Mouse (Mus musculus) C2C12 (cell line): Measurements from ENCODE around the gene Ggt7. TPM values are rescaled to one million over a fixed set of nuclear protein-coding genes. Genes with fewer than 3 reads are reported as not detected.
A peak's percentile ranks its signal among the peaks of the same experiment; 100 is the strongest.

ENCODE experiments used
- H3K27me3 ChIP-seq: one replicate; pipeline ENCODE4 v1.6.1; 2011; ENCODE audit not compliant: control insufficient read depth, insufficient read depth, insufficient read length
- H3K36me3 ChIP-seq: one replicate; pipeline ENCODE4 v1.6.1; 2011; ENCODE audit not compliant: control insufficient read depth, insufficient read depth
- H3K4me3 ChIP-seq: one replicate; pipeline ENCODE4 v1.5.1; 2011; ENCODE audit warnings: mild to moderate bottlenecking, control low read depth; ENCODE audit not compliant: poor library complexity, insufficient read depth, severe bottlenecking
- H3K79me2 ChIP-seq: one replicate; pipeline ENCODE4 v1.6.1; 2011; ENCODE audit not compliant: control insufficient read depth, insufficient read depth
- H3K79me3 ChIP-seq: one replicate; pipeline ENCODE4 v1.6.1; 2011; ENCODE audit warnings: low read depth, control low read depth
- H3ac ChIP-seq: one replicate; pipeline ENCODE3; 2011; ENCODE audit warnings: low read depth; ENCODE audit not compliant: control insufficient read depth, insufficient read length
- CEBPB ChIP-seq: IDR thresholded peaks from one replicate; pipeline ENCODE4 v1.6.1; 2011; ENCODE audit warnings: low read depth, mild to moderate bottlenecking, control low read depth, moderate library complexity
- CTCF ChIP-seq: IDR thresholded peaks from one replicate; pipeline ENCODE4 v1.5.1; 2011; ENCODE audit not compliant: control insufficient read depth, insufficient read depth, insufficient read length
- FOSL1 ChIP-seq: IDR thresholded peaks from one replicate; pipeline ENCODE4 v1.8.0; 2011; ENCODE audit warnings: mild to moderate bottlenecking, low read length; ENCODE audit not compliant: poor library complexity, insufficient read depth, severe bottlenecking
- MAX ChIP-seq: IDR thresholded peaks from one replicate; pipeline ENCODE4 v1.6.1; 2011; ENCODE audit warnings: mild to moderate bottlenecking, control low read depth
- MYOD1 ChIP-seq: IDR thresholded peaks from one replicate; pipeline ENCODE4 v1.6.1; 2011; ENCODE audit warnings: low read depth; ENCODE audit not compliant: control insufficient read depth, insufficient read length
- MYOG ChIP-seq: IDR thresholded peaks from one replicate; pipeline ENCODE4 v1.6.1; 2011; ENCODE audit not compliant: control insufficient read depth, insufficient read length; ENCODE audit errors: extremely low read depth
- USF1 ChIP-seq: IDR thresholded peaks from one replicate; pipeline ENCODE4 v1.6.1; 2011; ENCODE audit warnings: low read depth, mild to moderate bottlenecking, control low read depth, moderate library complexity
- polyA plus RNA-seq: library from polyadenylated mRNA; unstranded; fragments of >200 nt; fragmentation: generic; extraction: Trizol; gene quantifications from one replicate; pipeline ENCODE4 v1.2.1, GENCODE M21; 2012; ENCODE audit warnings: missing spikeins

Ggt7 gene
- polyA plus RNA-seq, 1 experiment, result 2.6 TPM

- H3K27me3 ChIP-seq, result no peaks in the 10 kb centered on the region
- TF ChIP-seq MYOD1 (no peak), MYOG (no peak), USF1 (no peak), MAX (no peak), CTCF (no peak), CEBPB (no peak), FOSL1 (no peak)
- no peaks in the 10 kb centered on the region for H3K79me2 ChIP-seq
- no peak overlapping the region for H3K4me3 ChIP-seq
- no peaks in the 10 kb centered on the region for H3K79me3 ChIP-seq
- no peak overlapping the region for H3ac ChIP-seq
- no peaks in the 10 kb centered on the region for H3K36me3 ChIP-seq
These were observed 13.3 kb downstream of the Ggt7 start for GRCm38 (mm10) chr2:155504440-155505355.

GRCm38 (mm10) chr2:155502596-155502995 is 15.4 kb downstream of the Ggt7 start:
- TF ChIP-seq CTCF (no peak), CEBPB (no peak), MYOG (no peak), FOSL1 (no peak), MYOD1 (no peak), USF1 (no peak), MAX (no peak)
- Histone ChIP-seq H3K36me3 (no peaks in the 10 kb centered on the region), H3K79me2 (no peaks in the 10 kb centered on the region), H3ac (no peak overlapping the region), H3K27me3 (no peaks in the 10 kb centered on the region), H3K79me3 (no peaks in the 10 kb centered on the region), H3K4me3 (no peak overlapping the region)

GRCm38 (mm10) chr2:155490998-155491397 is 27.0 kb downstream of the Ggt7 start:
- no peaks in the 10 kb centered on the region for H3K27me3 ChIP-seq
- no peak overlapping the region for H3K4me3 ChIP-seq
- no peaks in the 10 kb centered on the region for H3K36me3 ChIP-seq
- no peak overlapping the region for H3ac ChIP-seq
- TF ChIP-seq USF1, result no peak
- no peak for TF ChIP-seq FOSL1
- no peak for TF ChIP-seq MYOD1
- TF ChIP-seq MYOG, result no peak
- no peak for TF ChIP-seq CTCF
- TF ChIP-seq CEBPB, result no peak
- no peak for TF ChIP-seq MAX
- no peaks in the 10 kb centered on the region for H3K79me2 ChIP-seq
- H3K79me3 ChIP-seq, result no peaks in the 10 kb centered on the region

- Histone ChIP-seq H3K4me3 (no peak overlapping the region), H3K79me3 (no peaks in the 10 kb centered on the region), H3ac (no peak overlapping the region), H3K36me3 (no peaks in the 10 kb centered on the region), H3K27me3 (no peaks in the 10 kb centered on the region), H3K79me2 (no peaks in the 10 kb centered on the region)
- TF ChIP-seq FOSL1 (no peak), MAX (no peak), CEBPB (no peak), USF1 (no peak), MYOD1 (no peak), CTCF (no peak)
These were observed 36.0 kb downstream of the Ggt7 start for GRCm38 (mm10) chr2:155482021-155482420.

GRCm38 (mm10) chr2:155473570-155474088 is 44.4 kb downstream of the Ggt7 start, which contains the start of gene Ncoa6:
Gene Ncoa6, minus strand, starts transcription at chr2:155473894.
- Histone ChIP-seq H3K36me3 (no peaks in the 10 kb centered on the region), H3K79me2 (peaks cover 50% of the 10 kb centered on the region), H3ac (peak within 1 kb of the TSS; percentile 79), H3K4me3 (peak within 1 kb of the TSS; percentile 65), H3K27me3 (no peaks in the 10 kb centered on the region), H3K79me3 (peaks cover 40% of the 10 kb centered on the region)
- TF ChIP-seq USF1 (peak; percentile 66), FOSL1 (no peak)
